Mouse (Mus musculus) small intestine, adult 2 months (tissue): ENCODE data around the gene Pllp.

Experiments
- CTCF ChIP-seq: fragments of 200-500 bp; IDR thresholded peaks from 2 replicates; pipeline ENCODE4 v1.5.1; 2012; ENCODE audit warnings: low read depth, mild to moderate bottlenecking, control low read depth, inconsistent platforms, low read length, moderate library complexity, mixed read lengths; ENCODE audit not compliant: insufficient replicate concordance, insufficient read length; ENCODE audit errors: extremely low read depth
- POLR2A ChIP-seq: fragments of 200-500 bp; IDR thresholded peaks from 2 replicates; pipeline ENCODE4 v1.6.1; 2012; ENCODE audit warnings: low read depth, mild to moderate bottlenecking, control low read depth, inconsistent platforms, low read length, moderate library complexity

- no peak for TF ChIP-seq CTCF
- TF ChIP-seq POLR2A = no peak
Observed at GRCm38 (mm10) chr8:94652951-94653350, 43.1 kb downstream of the Pllp start.
